In genomic region chr6:129532942-129533860, GRCm38 (mm10) we compare ENCODE assay signal across 7 mouse cellular contexts. TPM values are rescaled to one million over a fixed set of nuclear protein-coding genes. Genes with fewer than 3 reads are reported as not detected.
DNase-seq lines count a peak whose midpoint lies in the region; ATAC-seq lines count a peak whose summit lies in the region.

Gene Gabarapl1 (plus strand): TSS chr6:129533160.

- peaks cover 19% of the 10 kb centered on the region for H3K4me1 ChIP-seq in embryonic facial prominence, embryonic 10.5 days
- H3K4me1 ChIP-seq in intestine, embryonic 16.5 days (ENCODE audit: control insufficient read depth, insufficient read depth, low read length) = peaks cover 10% of the 10 kb centered on the region

- H3K36me3 ChIP-seq in embryonic facial prominence, embryonic 10.5 days (replicated peaks) = peaks cover 11% of the 10 kb centered on the region
- no peaks in the 10 kb centered on the region for H3K36me3 ChIP-seq in intestine, embryonic 16.5 days (ENCODE audit: control insufficient read depth, insufficient read depth, low read length)

- H3K27ac ChIP-seq in embryonic facial prominence, embryonic 10.5 days (replicated peaks) = peak within 1 kb of the TSS; percentile 86
- H3K27ac ChIP-seq in intestine, embryonic 16.5 days (ENCODE audit: low read length) = peak within 1 kb of the TSS; percentile 49

- intact Hi-C loops in left cerebral cortex, postnatal 25 days (cut with DNase I) = loop anchor here (10.0 kb wide), 2 partner anchors 688 to 768 kb away; no protein-coding TSS in a partner anchor

- peak within 1 kb of the TSS; percentile 86 for H3K4me2 ChIP-seq in intestine, embryonic 16.5 days (ENCODE audit: low read depth, low read length)

- H3K9me3 ChIP-seq in embryonic facial prominence, embryonic 10.5 days = no peaks in the 10 kb centered on the region
- H3K9me3 ChIP-seq in intestine, embryonic 16.5 days (ENCODE audit: control insufficient read depth, low read length) = no peaks in the 10 kb centered on the region

- under 1% methylated on average over 55 of the region's 55 CpGs for WGBS in embryonic facial prominence, embryonic 10.5 days
- under 1% methylated on average over 55 of the region's 55 CpGs for WGBS in intestine, embryonic 16.5 days

- DNase-seq in adrenal gland, postnatal 14 days = peak; percentile 92
- peak; percentile 86 for DNase-seq in embryonic facial prominence, embryonic 10.5 days (ENCODE audit: low spot score)
- no peak for DNase-seq in gonadal fat pad, adult 2 months (ENCODE audit: low read depth)
- DNase-seq in left cerebral cortex, postnatal 25 days (ENCODE audit: low spot score in 2 of 2) = peak; percentile 83 to 92
- DNase-seq in mesoderm, embryonic 11.5 days (ENCODE audit: low read depth, low spot score) = peak; percentile 74
- peak; percentile 79 for DNase-seq in right cerebral cortex, postnatal 4 days

- peak; percentile 89 for ATAC-seq in intestine, embryonic 16.5 days

- H3K27me3 ChIP-seq in embryonic facial prominence, embryonic 10.5 days (replicated peaks; ENCODE audit: low read depth, poor library complexity, severe bottlenecking) = no peaks in the 10 kb centered on the region
- no peaks in the 10 kb centered on the region for H3K27me3 ChIP-seq in intestine, embryonic 16.5 days (replicated peaks; ENCODE audit: control insufficient read depth, insufficient read depth, low read length)

- H3K9ac ChIP-seq in intestine, embryonic 16.5 days (ENCODE audit: low read depth, low read length) = peak within 1 kb of the TSS; percentile 77

- H3K4me3 ChIP-seq in embryonic facial prominence, embryonic 10.5 days = peak within 1 kb of the TSS; percentile 72
- H3K4me3 ChIP-seq in intestine, embryonic 16.5 days (ENCODE audit: low read length) = peak within 1 kb of the TSS; percentile 72

RNA-seq across cellular contexts. Expression of gene Gabarapl1, which starts in this region (rescaled TPM):
- 216 and 263 TPM in 2 replicates for total RNA-seq in adrenal gland, postnatal 14 days (2021)
- polyA plus RNA-seq in embryonic facial prominence, embryonic 10.5 days (2016; fragmentation: Nextera tagmentation; extraction: Ambion mirVana) = 44.9 and 46.5 TPM in 2 replicates
- 103 and 116 TPM in 2 replicates for polyA plus RNA-seq in gonadal fat pad, adult 2 months (2012; rRNA removed)
- polyA plus RNA-seq in intestine, embryonic 16.5 days (2015; fragmentation: Nextera tagmentation; extraction: Ambion mirVana) = 37.9 and 38.7 TPM in 2 replicates
- total RNA-seq in left cerebral cortex, postnatal 25 days (2021) = 100 to 1,000 TPM; 690 to 697 TPM
